Mouse (Mus musculus) gastrocnemius, adult 2 months (tissue): ENCODE results near the gene Nbea. TPM values are rescaled to one million over a fixed set of nuclear protein-coding genes. Genes with fewer than 3 reads are reported as not detected.
A peak's percentile ranks its signal among the peaks of the same experiment; 100 is the strongest.

ENCODE experiments used
- DNase-seq: peaks from one replicate; pipeline ENCODE4 v3.0.0; 2022
- H3K27ac ChIP-seq: fragments of 200-600 bp; 2 replicates; pipeline ENCODE4 v1.8.1; 2022; ENCODE audit warnings: mild to moderate bottlenecking
- H3K4me3 ChIP-seq: fragments of 200-600 bp; 2 replicates; pipeline ENCODE4 v1.8.1; 2022; ENCODE audit warnings: mild to moderate bottlenecking, moderate library complexity
- CTCF ChIP-seq: fragments of 200-600 bp; IDR thresholded peaks from 2 replicates; pipeline ENCODE4 v1.8.1; 2022; ENCODE audit warnings: antibody characterized with exemption, mild to moderate bottlenecking, moderate library complexity
- intact Hi-C: fragments of 180-260 bp; cut with DNase I; formaldehyde crosslinking; loops from one replicate; pipeline ENCODE4 v1.15.1; 2025
- total RNA-seq, 2 experiments: library from RNA; stranded (reverse); gene quantifications; 2 replicates each; pipeline ENCODE4 v1.2.3; 2021

Gene Nbea
- total RNA-seq, 2 experiments from 2014 or later = 4.1 to 5.9 TPM

GRCm38 (mm10) chr3:55685627-55686026 is 497.9 kb downstream of the Nbea start:
- intact Hi-C loops = no loop called here
- no peak overlapping the region for H3K4me3 ChIP-seq

GRCm38 (mm10) chr3:55684892-55685291 is 498.6 kb downstream of the Nbea start:
- H3K27ac ChIP-seq = no peak overlapping the region
- intact Hi-C loops = no loop called here
- no peak overlapping the region for H3K4me3 ChIP-seq
- no peak for DNase-seq
- no peak for TF ChIP-seq CTCF

More at GRCm38 (mm10) chr3:55685627-55686026, 497.9 kb downstream of the Nbea start:
- DNase-seq = no peak
- H3K27ac ChIP-seq = no peak overlapping the region
- TF ChIP-seq CTCF = no peak

GRCm38 (mm10) chr3:55677691-55678090 is 505.8 kb downstream of the Nbea start:
- no peak for TF ChIP-seq CTCF
- intact Hi-C loops = no loop called here

GRCm38 (mm10) chr3:55674185-55674584 is 509.3 kb downstream of the Nbea start:
- no peak overlapping the region for H3K27ac ChIP-seq
- TF ChIP-seq CTCF = no peak
- intact Hi-C loops = no loop called here
- H3K4me3 ChIP-seq = no peak overlapping the region
- no peak for DNase-seq

More at GRCm38 (mm10) chr3:55677691-55678090, 505.8 kb downstream of the Nbea start:
- DNase-seq = no peak
- Histone ChIP-seq H3K4me3 (no peak overlapping the region), H3K27ac (no peak overlapping the region)

- Histone ChIP-seq H3K27ac (no peak overlapping the region), H3K4me3 (no peak overlapping the region)
- intact Hi-C loops = no loop called here
- no peak for TF ChIP-seq CTCF
- DNase-seq = no peak
Observed at GRCm38 (mm10) chr3:55667048-55667447, 516.5 kb downstream of the Nbea start.

GRCm38 (mm10) chr3:55665928-55666327 is 517.6 kb downstream of the Nbea start:
- no peak for DNase-seq
- no peak overlapping the region for H3K27ac ChIP-seq
- no peak for TF ChIP-seq CTCF
- intact Hi-C loops = no loop called here
- no peak overlapping the region for H3K4me3 ChIP-seq

GRCm38 (mm10) chr3:55664713-55665112 is 518.8 kb downstream of the Nbea start:
- intact Hi-C loops = loop anchor here (5.0 kb wide), 1 partner anchor 147 kb away; no protein-coding TSS in a partner anchor
- Histone ChIP-seq H3K27ac (no peak overlapping the region), H3K4me3 (no peak overlapping the region)
- no peak for TF ChIP-seq CTCF
- DNase-seq = no peak

- peak; percentile 19 for DNase-seq
- intact Hi-C loops = loop anchor here (5.0 kb wide), 1 partner anchor 145 kb away; no protein-coding TSS in a partner anchor
- TF ChIP-seq CTCF = no peak
- no peak overlapping the region for H3K4me3 ChIP-seq
- H3K27ac ChIP-seq = no peak overlapping the region
Observed at GRCm38 (mm10) chr3:55661678-55662445, 521.6 kb downstream of the Nbea start.

- H3K27ac ChIP-seq = no peak overlapping the region
- intact Hi-C loops = loop anchor here (5.0 kb wide), 1 partner anchor 143 kb away; no protein-coding TSS in a partner anchor
Observed at GRCm38 (mm10) chr3:55660261-55660838, 523.2 kb downstream of the Nbea start.

GRCm38 (mm10) chr3:55659558-55660215 is 523.8 kb downstream of the Nbea start:
- TF ChIP-seq CTCF = no peak
- DNase-seq = no peak
- intact Hi-C loops = loop anchor here (5.0 kb wide), 1 partner anchor 142 kb away; no protein-coding TSS in a partner anchor
- Histone ChIP-seq H3K27ac (no peak overlapping the region), H3K4me3 (no peak overlapping the region)

More at GRCm38 (mm10) chr3:55660261-55660838, 523.2 kb downstream of the Nbea start:
- H3K4me3 ChIP-seq = no peak overlapping the region
- no peak for DNase-seq
- peak; percentile 46 for TF ChIP-seq CTCF

- intact Hi-C loops = no loop called here
- Histone ChIP-seq H3K4me3 (no peak overlapping the region), H3K27ac (0 out of 2 replicates have a peak overlapping the region, but pooled peaks have one; percentile 5)
- DNase-seq = no peak
- no peak for TF ChIP-seq CTCF
Observed at GRCm38 (mm10) chr3:55652321-55652720, 531.2 kb downstream of the Nbea start.

- no peak for DNase-seq
- Histone ChIP-seq H3K27ac (0 out of 2 replicates have a peak overlapping the region, but pooled peaks have one; percentile 5), H3K4me3 (no peak overlapping the region)
- intact Hi-C loops = no loop called here
- TF ChIP-seq CTCF = no peak
Observed at GRCm38 (mm10) chr3:55651877-55652276, 531.6 kb downstream of the Nbea start.

GRCm38 (mm10) chr3:55649541-55649940 is 534.0 kb downstream of the Nbea start:
- Histone ChIP-seq H3K4me3 (no peak overlapping the region), H3K27ac (no peak overlapping the region)
- TF ChIP-seq CTCF = no peak
- intact Hi-C loops = no loop called here
- no peak for DNase-seq
